Mouse (Mus musculus): ENCODE data around the gene Pcsk7.

GRCm38 (mm10) chr9:45963577-45963976 lies 57.3 kb downstream of the Pcsk7 start:
- TF ChIP-seq CTCF (IDR thresholded peaks at IDR 0.05; ENCODE audit: low read depth): no peak
- TF ChIP-seq EP300 (optimal IDR thresholded peaks at IDR 0.05): no peak

Measured in stomach, postnatal 0 days (tissue).